Mouse (Mus musculus) midbrain, embryonic 15.5 days (tissue): ENCODE results near the gene Trio. TPM values are rescaled to one million over a fixed set of nuclear protein-coding genes. Genes with fewer than 3 reads are reported as not detected.

ENCODE experiments used
- ATAC-seq: fragments of 200-750 bp; cut with Nextera tagmentation; replicated peaks from 2 replicates; pipeline ENCODE4 v1.8.0; 2017; ENCODE audit warnings: moderate TSS enrichment
- H3K27ac ChIP-seq: fragments of 300-500 bp; sonication (generic); 2 replicates; pipeline ENCODE4 v1.5.1; 2015; ENCODE audit warnings: mild to moderate bottlenecking, inconsistent platforms
- H3K27me3 ChIP-seq: fragments of 300-500 bp; sonication (generic); replicated peaks from 2 replicates; pipeline ENCODE4 v1.6.1; 2015; ENCODE audit warnings: inconsistent platforms
- H3K36me3 ChIP-seq: fragments of 300-500 bp; sonication (generic); replicated peaks from 2 replicates; pipeline ENCODE4 v1.6.1; 2015; ENCODE audit warnings: inconsistent platforms
- H3K4me1 ChIP-seq: fragments of 300-500 bp; sonication (generic); 2 replicates; pipeline ENCODE4 v1.6.1; 2015; ENCODE audit warnings: inconsistent platforms
- H3K4me2 ChIP-seq: fragments of 300-500 bp; sonication (generic); 2 replicates; pipeline ENCODE4 v1.6.1; 2015; ENCODE audit warnings: inconsistent platforms, mild to moderate bottlenecking, moderate library complexity
- H3K4me3 ChIP-seq: fragments of 300-500 bp; sonication (generic); 2 replicates; pipeline ENCODE4 v1.5.1; 2015; ENCODE audit warnings: mild to moderate bottlenecking, inconsistent platforms
- H3K9ac ChIP-seq: fragments of 300-500 bp; sonication (generic); 2 replicates; pipeline ENCODE4 v1.6.1; 2015; ENCODE audit warnings: mild to moderate bottlenecking, inconsistent platforms
- H3K9me3 ChIP-seq: fragments of 300-500 bp; sonication (generic); 2 replicates; pipeline ENCODE4 v1.6.1; 2016; ENCODE audit warnings: inconsistent platforms
- whole genome bisulfite sequencing: fragments of 180-500 bp; shearing (Covaris S2); methylation state at CpG from one replicate; pipeline ENCODE4 v1.1.7; 2015; ENCODE audit warnings: mixed read lengths; 5-methylcytosine and 5-hydroxymethylcytosine counted together
- polyA plus RNA-seq: library from polyadenylated mRNA; unstranded; fragments of >200 nt; fragmentation: Nextera tagmentation; extraction: Ambion mirVana; gene quantifications from 2 replicates; pipeline ENCODE4 v1.2.1, GENCODE M21; 2015

Gene Trio
- polyA plus RNA-seq = 40.4 and 42.9 TPM in 2 replicates

GRCm38 (mm10) chr15:28025447-28026166, at the start of gene Trio:
TSS of gene Trio (minus strand) at chr15:28025848.
- H3K36me3 ChIP-seq = no peaks in the 10 kb centered on the region
- under 1% methylated on average over 88 of the region's 94 CpGs for WGBS
- ATAC-seq = peak; percentile 94
- H3K4me1 ChIP-seq = peaks cover 37% of the 10 kb centered on the region
- peak within 1 kb of the TSS; percentile 99 for H3K27ac ChIP-seq
- peak within 1 kb of the TSS; percentile 97 for H3K9ac ChIP-seq
- H3K9me3 ChIP-seq = no peaks in the 10 kb centered on the region
- no peaks in the 10 kb centered on the region for H3K27me3 ChIP-seq
- H3K4me3 ChIP-seq = peak within 1 kb of the TSS; percentile 83
- H3K4me2 ChIP-seq = peak within 1 kb of the TSS; percentile 74

- Histone ChIP-seq H3K9ac (no peak overlapping the region), H3K27me3 (no peaks in the 10 kb centered on the region)
- 93% methylated on average over 4 of the region's 4 CpGs for WGBS
Measured at GRCm38 (mm10) chr15:28074416-28074970, 48.8 kb upstream of the Trio start.

GRCm38 (mm10) chr15:28071601-28072000, 46.0 kb upstream of the Trio start:
- H3K4me3 ChIP-seq = no peak overlapping the region
- ATAC-seq = no peak
- 44% methylated on average over 7 of the region's 7 CpGs for WGBS

More at GRCm38 (mm10) chr15:28074416-28074970, 48.8 kb upstream of the Trio start:
- no peaks in the 10 kb centered on the region for H3K9me3 ChIP-seq
- ATAC-seq = no peak
- no peaks in the 10 kb centered on the region for H3K36me3 ChIP-seq
- H3K4me2 ChIP-seq = no peak overlapping the region
- no peaks in the 10 kb centered on the region; the same call in 1 of the 2 replicates for H3K4me1 ChIP-seq
- H3K4me3 ChIP-seq = no peak overlapping the region
- H3K27ac ChIP-seq = no peak overlapping the region

GRCm38 (mm10) chr15:28070771-28071419, 45.2 kb upstream of the Trio start:
- 2% methylated on average over 12 of the region's 12 CpGs for WGBS
- ATAC-seq = no peak
- H3K4me2 ChIP-seq = peak overlapping the region; percentile 12; the same call in 1 of the 2 replicates
- no peaks in the 10 kb centered on the region; the same call in 1 of the 2 replicates for H3K4me1 ChIP-seq
- H3K27ac ChIP-seq = no peak overlapping the region
- H3K9me3 ChIP-seq = no peaks in the 10 kb centered on the region
- no peak overlapping the region for H3K9ac ChIP-seq
- H3K4me3 ChIP-seq = no peak overlapping the region
- H3K27me3 ChIP-seq = no peaks in the 10 kb centered on the region
- no peaks in the 10 kb centered on the region for H3K36me3 ChIP-seq

More at GRCm38 (mm10) chr15:28071601-28072000, 46.0 kb upstream of the Trio start:
- H3K27ac ChIP-seq = no peak overlapping the region
- H3K36me3 ChIP-seq = no peaks in the 10 kb centered on the region
- H3K27me3 ChIP-seq = no peaks in the 10 kb centered on the region
- H3K4me2 ChIP-seq = no peak overlapping the region
- H3K9me3 ChIP-seq = no peaks in the 10 kb centered on the region
- H3K4me1 ChIP-seq = no peaks in the 10 kb centered on the region; the same call in 1 of the 2 replicates
- no peak overlapping the region for H3K9ac ChIP-seq

- Histone ChIP-seq H3K36me3 (no peaks in the 10 kb centered on the region), H3K9me3 (no peaks in the 10 kb centered on the region), H3K4me3 (no peak overlapping the region), H3K27me3 (no peaks in the 10 kb centered on the region), H3K27ac (no peak overlapping the region), H3K9ac (no peak overlapping the region), H3K4me2 (no peak overlapping the region), H3K4me1 (no peaks in the 10 kb centered on the region; the same call in 1 of the 2 replicates)
- 69% methylated on average over 5 of the region's 5 CpGs for WGBS
- no peak for ATAC-seq
Measured at GRCm38 (mm10) chr15:28070221-28070620, 44.6 kb upstream of the Trio start.

GRCm38 (mm10) chr15:28067373-28067772, 41.7 kb upstream of the Trio start:
- ATAC-seq = no peak
- Histone ChIP-seq H3K4me2 (no peak overlapping the region), H3K9me3 (no peaks in the 10 kb centered on the region), H3K36me3 (no peaks in the 10 kb centered on the region), H3K4me3 (no peak overlapping the region), H3K27ac (no peak overlapping the region), H3K4me1 (no peaks in the 10 kb centered on the region; the same call in 1 of the 2 replicates), H3K9ac (no peak overlapping the region), H3K27me3 (no peaks in the 10 kb centered on the region)

GRCm38 (mm10) chr15:28066468-28066867, 40.8 kb upstream of the Trio start:
- H3K36me3 ChIP-seq = no peaks in the 10 kb centered on the region
- 94% methylated on average over 2 of the region's 2 CpGs for WGBS
- H3K27me3 ChIP-seq = no peaks in the 10 kb centered on the region
- no peaks in the 10 kb centered on the region for H3K9me3 ChIP-seq
- no peaks in the 10 kb centered on the region; the same call in 1 of the 2 replicates for H3K4me1 ChIP-seq
- no peak overlapping the region for H3K4me3 ChIP-seq
- no peak overlapping the region for H3K4me2 ChIP-seq
- H3K9ac ChIP-seq = no peak overlapping the region
- H3K27ac ChIP-seq = no peak overlapping the region
- ATAC-seq = no peak

GRCm38 (mm10) chr15:28065572-28065971, 39.9 kb upstream of the Trio start:
- Histone ChIP-seq H3K27ac (no peak overlapping the region), H3K4me3 (no peak overlapping the region), H3K36me3 (no peaks in the 10 kb centered on the region), H3K4me1 (no peaks in the 10 kb centered on the region), H3K4me2 (no peak overlapping the region), H3K9ac (no peak overlapping the region), H3K9me3 (no peaks in the 10 kb centered on the region), H3K27me3 (no peaks in the 10 kb centered on the region)
- no peak for ATAC-seq
- WGBS = 72% methylated on average over 5 of the region's 5 CpGs

- H3K27me3 ChIP-seq = no peaks in the 10 kb centered on the region
- H3K9ac ChIP-seq = no peak overlapping the region
- H3K36me3 ChIP-seq = no peaks in the 10 kb centered on the region
- H3K4me3 ChIP-seq = no peak overlapping the region
- 2% methylated on average over 1 of the region's 1 CpGs for WGBS
- no peaks in the 10 kb centered on the region for H3K4me1 ChIP-seq
- no peak overlapping the region for H3K27ac ChIP-seq
- H3K9me3 ChIP-seq = no peaks in the 10 kb centered on the region
- no peak for ATAC-seq
- no peak overlapping the region for H3K4me2 ChIP-seq
Measured at GRCm38 (mm10) chr15:28064733-28065088, 39.1 kb upstream of the Trio start.

GRCm38 (mm10) chr15:28064081-28064732, 38.6 kb upstream of the Trio start:
- no peaks in the 10 kb centered on the region for H3K4me1 ChIP-seq
- no peaks in the 10 kb centered on the region for H3K36me3 ChIP-seq
- WGBS = 44% methylated on average over 13 of the region's 13 CpGs
- H3K27me3 ChIP-seq = no peaks in the 10 kb centered on the region
- no peak overlapping the region for H3K4me3 ChIP-seq
- ATAC-seq = no peak
- no peak overlapping the region for H3K9ac ChIP-seq
- no peaks in the 10 kb centered on the region for H3K9me3 ChIP-seq
- H3K4me2 ChIP-seq = no peak overlapping the region
- no peak overlapping the region for H3K27ac ChIP-seq

DNA sequence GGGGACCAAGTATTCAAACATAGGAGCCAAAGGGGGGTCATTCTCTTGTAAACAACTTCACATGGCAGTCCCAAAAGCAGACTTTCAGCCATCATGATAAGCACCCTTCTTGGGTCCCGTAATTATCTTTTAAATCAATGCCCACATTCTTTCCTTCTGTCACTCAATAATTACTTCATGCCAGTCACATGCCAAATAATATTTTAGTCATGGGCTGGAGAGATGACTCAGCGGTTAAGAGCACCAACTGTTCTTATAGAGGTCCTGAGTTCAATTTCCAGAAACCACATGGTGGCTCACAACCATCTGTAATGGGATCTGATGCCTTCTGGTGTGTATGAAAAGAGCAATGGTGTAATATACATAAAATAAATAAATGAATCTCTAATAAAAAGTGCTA, 37.8 kb upstream of the Trio start:
- over 99% methylated on average over 2 of the region's 2 CpGs for WGBS
- ATAC-seq = no peak

DNA sequence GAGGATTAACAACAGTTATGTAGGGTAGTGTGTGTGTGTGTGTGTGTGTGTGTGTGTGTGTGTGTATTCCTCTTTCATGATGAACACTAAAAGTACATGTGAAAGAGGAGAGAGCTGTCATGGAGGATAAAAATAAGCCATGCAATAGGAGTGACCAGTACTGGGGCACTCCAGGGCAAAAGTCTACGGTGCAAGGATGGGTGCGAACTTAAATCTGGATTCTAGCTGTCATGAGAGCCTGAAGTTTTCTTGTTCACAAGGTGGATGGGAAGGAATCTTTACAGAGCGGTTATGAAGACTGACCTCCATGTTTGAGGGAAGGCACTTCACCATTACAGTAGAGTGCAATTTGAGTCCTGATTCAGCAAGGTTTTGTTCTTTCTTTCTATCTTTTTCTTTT, 36.4 kb upstream of the Trio start:
- H3K4me3 ChIP-seq = no peak overlapping the region
- H3K27ac ChIP-seq = no peak overlapping the region
- no peak overlapping the region for H3K9ac ChIP-seq
- WGBS = 94% methylated on average over 3 of the region's 3 CpGs
- H3K4me2 ChIP-seq = no peak overlapping the region
- no peaks in the 10 kb centered on the region for H3K36me3 ChIP-seq
- H3K4me1 ChIP-seq = no peaks in the 10 kb centered on the region
- H3K27me3 ChIP-seq = no peaks in the 10 kb centered on the region
- ATAC-seq = no peak
- H3K9me3 ChIP-seq = no peaks in the 10 kb centered on the region

More for the DNA sequence above, 37.8 kb upstream of the Trio start:
- no peaks in the 10 kb centered on the region for H3K27me3 ChIP-seq
- no peak overlapping the region for H3K9ac ChIP-seq
- H3K4me1 ChIP-seq = no peaks in the 10 kb centered on the region
- H3K9me3 ChIP-seq = no peaks in the 10 kb centered on the region
- H3K4me3 ChIP-seq = no peak overlapping the region
- no peaks in the 10 kb centered on the region for H3K36me3 ChIP-seq
- H3K27ac ChIP-seq = no peak overlapping the region
- H3K4me2 ChIP-seq = no peak overlapping the region
